Mouse (Mus musculus) adrenal gland (tissue): ENCODE results near the gene Ybx2.

ENCODE experiments used
- intact Hi-C: fragments of 180-260 bp; cut with DNase I; formaldehyde crosslinking; loops from one replicate; pipeline ENCODE4 v1.15.1; 2025

The Ybx2 gene

GRCm38 (mm10) chr11:69933066-69933465 lies 2.5 kb upstream of the Ybx2 start:
- intact Hi-C loops, result loop anchor here (10.0 kb wide), 1 partner anchor 282 kb away; the partner anchor contains the start of gene Slc16a11

DNA sequence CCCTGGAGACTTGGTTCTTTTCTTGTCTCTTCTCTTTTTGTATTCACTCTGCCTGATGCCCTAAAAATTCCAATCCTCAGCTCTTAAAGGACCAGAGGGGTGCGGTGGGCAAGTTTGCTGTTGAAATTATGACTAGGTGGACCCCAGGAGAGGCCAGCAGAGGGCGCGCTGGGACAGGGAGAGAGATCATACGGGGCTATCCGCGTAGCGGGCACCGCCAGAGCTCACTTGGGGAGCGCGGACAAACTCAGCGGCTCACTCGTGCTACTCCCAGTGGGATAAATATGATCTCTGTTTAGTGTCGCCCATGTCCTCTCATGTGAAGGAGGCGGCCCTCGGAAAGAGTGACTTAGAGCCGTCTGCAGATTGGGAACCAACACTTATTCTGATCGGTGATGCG lies 1.4 kb upstream of the Ybx2 start:
- intact Hi-C loops, result loop anchor here (1.0 to 10.0 kb wide), 2 partner anchors 15 to 281 kb away; partner anchors contain the start of gene Slc16a11

DNA sequence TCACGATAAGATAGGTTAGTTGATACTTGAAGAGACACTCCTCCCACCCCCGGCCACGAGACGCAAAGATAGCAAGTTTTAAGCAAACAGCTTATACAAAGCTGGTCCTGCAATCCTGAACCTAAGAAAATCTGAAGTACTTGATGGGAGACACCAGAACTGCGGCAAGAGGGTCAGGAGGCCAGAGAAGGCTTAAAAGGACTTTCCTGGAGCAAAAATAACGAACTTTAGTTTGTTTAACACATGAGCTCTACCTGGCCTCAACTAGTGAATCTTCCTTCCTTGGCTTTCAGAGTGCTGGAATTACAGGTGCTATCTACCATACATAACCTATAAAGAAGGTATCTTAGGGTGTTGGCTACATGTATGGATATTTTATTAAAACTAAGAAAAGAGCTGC lies 915 bp upstream of the Ybx2 start:
- intact Hi-C loops, result loop anchor here (1.0 to 10.0 kb wide), 2 partner anchors 15 to 280 kb away; partner anchors contain the start of gene Slc16a11

- intact Hi-C loops, result loop anchor here (10.0 kb wide), 1 partner anchor 279 kb away; the partner anchor contains the start of gene Slc16a11
Measured at GRCm38 (mm10) chr11:69936156-69936555, 560 bp downstream of the Ybx2 start.

- intact Hi-C loops, result loop anchor here (10.0 kb wide), 1 partner anchor 278 kb away; the partner anchor contains the start of gene Slc16a11
Measured at GRCm38 (mm10) chr11:69936714-69937347, 1.2 kb downstream of the Ybx2 start.

- intact Hi-C loops, result loop anchor here (10.0 kb wide), 1 partner anchor 277 kb away; the partner anchor contains the start of gene Slc16a11
Measured at GRCm38 (mm10) chr11:69937385-69937784, 1.8 kb downstream of the Ybx2 start.

DNA sequence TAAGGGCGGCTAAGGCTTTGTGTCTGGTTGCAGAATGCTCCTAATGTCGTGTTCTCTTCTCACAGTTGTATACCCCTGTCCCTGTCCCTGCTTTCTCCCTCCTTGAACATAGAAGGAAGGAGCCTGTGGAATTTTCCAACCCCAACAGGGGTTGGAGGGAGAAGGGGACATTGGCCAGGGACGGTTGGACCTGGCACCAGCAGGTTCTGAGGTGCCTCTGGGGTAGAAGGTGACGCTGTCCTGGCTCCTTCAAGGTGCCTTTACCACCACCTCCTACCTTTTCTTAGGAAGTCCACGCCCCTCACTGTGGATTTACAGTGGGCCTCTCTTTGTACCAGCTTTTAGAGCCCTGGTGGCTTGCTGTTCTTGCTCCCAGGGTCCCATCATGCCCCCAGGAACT lies 2.2 kb downstream of the Ybx2 start:
- intact Hi-C loops, result loop anchor here (10.0 kb wide), 1 partner anchor 277 kb away; the partner anchor contains the start of gene Slc16a11

GRCm38 (mm10) chr11:69938401-69938979 lies 2.9 kb downstream of the Ybx2 start:
- intact Hi-C loops, result loop anchor here (10.0 kb wide), 1 partner anchor 276 kb away; the partner anchor contains the start of gene Slc16a11

DNA sequence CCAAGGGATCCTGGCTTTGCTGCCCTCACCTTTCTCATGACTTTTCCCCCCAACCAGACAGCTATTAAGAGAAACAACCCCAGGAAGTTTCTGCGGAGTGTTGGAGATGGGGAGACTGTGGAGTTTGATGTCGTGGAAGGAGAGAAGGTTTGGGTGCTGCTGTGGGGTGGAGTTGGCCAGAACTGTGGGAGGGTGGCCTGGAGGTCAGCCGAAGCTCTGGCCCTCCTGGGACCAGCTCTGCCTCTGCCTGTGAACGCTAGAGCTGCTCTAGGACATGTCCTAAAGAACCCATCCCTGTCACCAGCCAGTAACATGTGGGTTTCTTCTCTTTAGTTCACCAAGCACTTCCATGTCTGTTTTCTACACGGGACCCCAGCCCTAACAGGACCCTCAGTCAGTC lies 3.6 kb downstream of the Ybx2 start:
- intact Hi-C loops, result loop anchor here (10.0 kb wide), 1 partner anchor 276 kb away; the partner anchor contains the start of gene Slc16a11

- intact Hi-C loops, result loop anchor here (10.0 kb wide), 1 partner anchor 275 kb away; the partner anchor contains the start of gene Slc16a11
Measured at GRCm38 (mm10) chr11:69939731-69940130, 4.1 kb downstream of the Ybx2 start.

DNA sequence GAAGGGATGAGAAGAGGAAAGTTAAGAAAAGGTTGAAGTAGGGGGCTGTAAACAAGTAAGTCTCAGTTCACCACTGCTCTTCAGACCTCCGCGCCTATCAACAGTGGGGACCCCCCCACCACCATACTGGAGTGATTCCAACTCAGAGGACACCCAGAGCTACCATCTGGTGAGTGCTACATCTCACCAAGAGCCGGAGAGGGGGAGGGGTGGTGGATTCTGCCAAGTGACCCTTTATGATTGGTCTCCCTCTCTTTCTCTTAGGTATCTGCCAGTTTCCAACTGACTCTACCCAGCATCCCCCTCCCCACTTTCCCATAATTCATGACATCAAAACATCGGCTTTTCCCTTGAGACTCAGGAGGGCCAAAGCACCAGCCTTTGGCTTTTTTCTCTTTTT lies 5.4 kb downstream of the Ybx2 start:
- intact Hi-C loops, result no loop called here

GRCm38 (mm10) chr11:69945216-69945615 lies 9.6 kb downstream of the Ybx2 start:
- intact Hi-C loops, result no loop called here

- intact Hi-C loops, result no loop called here
Measured at GRCm38 (mm10) chr11:69945997-69946891, 10.6 kb downstream of the Ybx2 start.

GRCm38 (mm10) chr11:69947337-69948065 lies 11.9 kb downstream of the Ybx2 start:
- intact Hi-C loops, result no loop called here

DNA sequence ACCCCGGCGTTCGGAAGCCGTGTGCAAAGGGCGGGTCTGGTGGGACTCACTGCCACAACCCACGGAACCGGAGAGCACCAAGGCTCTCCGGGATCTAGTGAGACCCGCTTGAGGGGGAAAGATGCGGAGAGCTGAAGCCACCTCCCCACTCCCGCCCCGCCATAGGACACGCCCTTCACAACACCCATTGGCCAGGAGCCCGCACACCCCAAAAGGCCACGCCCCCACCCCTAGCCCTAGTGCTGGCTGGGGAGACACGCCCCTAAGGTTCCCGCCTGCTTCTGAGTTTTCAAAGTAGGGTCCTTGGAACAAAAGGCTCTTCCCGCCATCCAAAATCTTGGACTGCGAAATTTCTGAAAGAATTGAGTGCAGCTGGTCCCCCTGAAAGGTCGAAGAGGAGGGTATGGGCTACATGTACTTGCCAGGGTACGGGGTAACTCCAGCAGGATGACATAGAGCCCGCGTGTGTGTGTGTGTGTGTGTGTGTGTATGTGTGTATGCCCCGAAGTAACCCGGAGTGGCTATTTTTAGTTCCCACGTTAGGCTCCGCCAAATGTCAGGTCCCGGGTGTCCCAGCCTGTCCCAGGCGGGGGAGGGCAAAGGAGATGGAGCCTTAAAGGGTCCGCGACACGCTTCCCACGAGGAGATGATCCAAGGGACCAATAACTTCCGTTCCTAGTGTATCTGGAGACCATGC lies 12.6 kb downstream of the Ybx2 start, which contains the start of gene Slc2a4:
Gene Slc2a4 (minus strand): TSS at position 123 of the 697 bp plus-strand sequence.
- intact Hi-C loops, result no loop called here

- intact Hi-C loops, result loop anchor here (1.0 kb wide), 1 partner anchor 14 kb away; no protein-coding TSS in a partner anchor
Measured at GRCm38 (mm10) chr11:69948763-69949150, 13.2 kb downstream of the Ybx2 start.

DNA sequence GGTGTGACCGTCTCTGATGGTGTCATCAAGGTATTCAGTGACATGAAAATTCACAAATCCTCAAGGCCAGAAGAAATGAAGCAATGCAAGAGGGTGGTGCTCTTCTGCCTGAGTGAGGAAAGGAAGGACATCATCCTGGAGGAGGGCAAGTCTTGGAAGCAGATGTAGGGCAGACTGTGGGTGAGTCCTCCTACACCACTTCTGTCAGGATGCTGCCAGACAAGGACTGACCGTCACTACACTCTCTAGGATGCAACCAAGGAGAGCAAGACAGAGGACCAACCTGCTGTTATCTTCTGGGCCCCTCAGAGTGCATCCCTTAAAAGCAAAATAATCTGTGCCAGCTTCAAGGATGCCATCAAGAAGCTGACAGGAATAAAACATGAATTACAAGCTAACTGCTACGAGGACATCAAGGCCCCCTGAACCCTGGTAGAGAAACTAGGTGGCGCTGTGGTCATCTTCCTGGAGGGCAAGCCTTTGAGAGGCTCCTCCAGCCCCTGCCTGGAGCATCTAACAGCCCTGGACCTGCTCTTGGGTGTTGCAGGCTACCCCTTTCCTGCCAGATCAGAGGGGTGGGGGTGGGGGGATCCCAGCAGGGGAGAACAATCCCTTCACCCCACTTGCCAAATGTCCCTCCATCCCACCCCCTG lies 15.3 kb downstream of the Ybx2 start:
- intact Hi-C loops, result no loop called here

GRCm38 (mm10) chr11:69952274-69952673 lies 16.7 kb downstream of the Ybx2 start:
- intact Hi-C loops, result no loop called here

- intact Hi-C loops, result no loop called here
Measured at GRCm38 (mm10) chr11:69953267-69953915, 17.8 kb downstream of the Ybx2 start.
